In genomic region chr15:96709491-96710351, GRCm38 (mm10) we compare ENCODE assay signal across 8 mouse cellular contexts. TPM values are rescaled to one million over a fixed set of nuclear protein-coding genes. Genes with fewer than 3 reads are reported as not detected.
DNase-seq lines count a peak whose midpoint lies in the region; ATAC-seq and TF ChIP-seq lines count a peak whose summit lies in the region.

No protein-coding gene starts in this region.

- H3K36me3 ChIP-seq in ES-E14 (ENCODE audit: control insufficient read depth, insufficient read depth, low read length, poor library complexity, severe bottlenecking) = no peaks in the 10 kb centered on the region
- no peaks in the 10 kb centered on the region for H3K36me3 ChIP-seq in forebrain, embryonic 15.5 days
- no peaks in the 10 kb centered on the region for H3K36me3 ChIP-seq in lung, embryonic 14.5 days (ENCODE audit: insufficient read depth)
- H3K36me3 ChIP-seq in thymus, adult 2 months (ENCODE audit: control insufficient read depth, insufficient read depth, low read length) = no peaks in the 10 kb centered on the region

- no peak for TF ChIP-seq CTCF in layer of hippocampus, adult 2 months (conservative IDR thresholded peaks at IDR 0.05)
- TF ChIP-seq CTCF in lung, embryonic 14.5 days (IDR thresholded peaks at IDR 0.05; ENCODE audit: low read depth) = no peak
- no peak for TF ChIP-seq CTCF in olfactory bulb, adult 2 months (IDR thresholded peaks at IDR 0.05; ENCODE audit: insufficient read depth, low read depth, low read length)
- TF ChIP-seq CTCF in thymus, adult 2 months (IDR thresholded peaks at IDR 0.05; ENCODE audit: borderline replicate concordance, control insufficient read depth, extremely low read depth, insufficient read depth, low read length, poor library complexity) = peak; percentile 65

- intact Hi-C loops in heart, postnatal 36 days (cut with DNase I) = loop anchor here (2.0 kb wide), 1 partner anchor 19 kb away; no protein-coding TSS in a partner anchor

- in situ Hi-C loops in ES-E14 (cut with MboI; ENCODE audit: low sequenced_read_pairs in 2 of 2, unreplicated experiment in 2 of 2) = no loop called here

- DNase-seq in ES-E14 (ENCODE audit: low read depth, low spot score) = peak; percentile 94
- DNase-seq in cerebellum, adult 11-12 months = peak; percentile 98
- peak; percentile 99 for DNase-seq in heart, postnatal 36 days
- DNase-seq in layer of hippocampus, adult 2 months (ENCODE audit: low spot score in 2 of 2) = peak; percentile 98 to 99
- peak; percentile 99 for DNase-seq in lung, embryonic 14.5 days
- DNase-seq in thymus, adult 2 months = peak; percentile 99

- H3K9ac ChIP-seq in ES-E14 (ENCODE audit: insufficient read depth, low read depth, low read length, poor library complexity, severe bottlenecking) = peak overlapping the region; percentile 99
- peak overlapping the region; percentile 88 for H3K9ac ChIP-seq in forebrain, embryonic 15.5 days (replicated peaks)
- H3K9ac ChIP-seq in lung, embryonic 14.5 days = peak overlapping the region; percentile 90

- H3K4me1 ChIP-seq in ES-E14 (ENCODE audit: control insufficient read depth in 2 of 2, insufficient read depth in 2 of 2, low read length in 2 of 2, poor library complexity in 1 of 2) = peaks cover 11 to 14% of the 10 kb centered on the region in 2 experiments; a peak in 3 of 4 replicates
- H3K4me1 ChIP-seq in forebrain, embryonic 15.5 days = peaks cover 14% of the 10 kb centered on the region; the same call in 1 of the 2 replicates
- H3K4me1 ChIP-seq in lung, embryonic 14.5 days (ENCODE audit: insufficient read depth) = peaks cover 14% of the 10 kb centered on the region
- H3K4me1 ChIP-seq in olfactory bulb, adult 2 months (ENCODE audit: control insufficient read depth, insufficient read depth, low read length) = 0 out of 2 replicates have a peak, but pooled peaks cover 3% of the 10 kb centered on the region
- H3K4me1 ChIP-seq in thymus, adult 2 months (replicated peaks; ENCODE audit: control insufficient read depth, insufficient read depth, low read length) = peaks cover 13% of the 10 kb centered on the region

- peak; percentile 92 for ATAC-seq in forebrain, embryonic 15.5 days (replicated peaks)
- peak; percentile 93 for ATAC-seq in lung, embryonic 14.5 days (ENCODE audit: insufficient read depth)

- peak; percentile 81; the same call in 1 of the 2 replicates for TF ChIP-seq POLR2A in olfactory bulb, adult 2 months (IDR thresholded peaks at IDR 0.05; ENCODE audit: insufficient read depth, low read depth, low read length)
- peak; percentile 71 for TF ChIP-seq POLR2A in thymus, adult 2 months (IDR thresholded peaks at IDR 0.05; ENCODE audit: control insufficient read depth, extremely low read depth, insufficient read depth, low read length, poor library complexity)

- H3K9me3 ChIP-seq in ES-E14 (ENCODE audit: control insufficient read depth, insufficient read depth, low read depth, low read length) = no peaks in the 10 kb centered on the region
- H3K9me3 ChIP-seq in forebrain, embryonic 15.5 days = no peaks in the 10 kb centered on the region
- no peaks in the 10 kb centered on the region for H3K9me3 ChIP-seq in lung, embryonic 14.5 days (ENCODE audit: low read depth, low read length)

- H3K27ac ChIP-seq in ES-E14 (ENCODE audit: insufficient read depth, low read depth, low read length, poor library complexity, severe bottlenecking) = peak overlapping the region; percentile 93
- H3K27ac ChIP-seq in forebrain, embryonic 15.5 days (replicated peaks) = peak overlapping the region; percentile 99
- peak overlapping the region; percentile 97 for H3K27ac ChIP-seq in layer of hippocampus, adult 2 months
- peak overlapping the region; percentile 99 for H3K27ac ChIP-seq in lung, embryonic 14.5 days (ENCODE audit: low read depth)
- H3K27ac ChIP-seq in olfactory bulb, adult 2 months (ENCODE audit: insufficient read depth, low read depth, low read length) = peak overlapping the region; percentile 95
- H3K27ac ChIP-seq in thymus, adult 2 months (ENCODE audit: control insufficient read depth, insufficient read depth, low read length) = peak overlapping the region; percentile 87

- peak overlapping the region; percentile 67 to 91 for H3K4me3 ChIP-seq in ES-E14 (ENCODE audit: insufficient read depth in 1 of 2, low read depth in 1 of 2, low read length in 2 of 2, poor library complexity in 1 of 2, severe bottlenecking in 1 of 2)
- H3K4me3 ChIP-seq in forebrain, embryonic 15.5 days = peak overlapping the region; percentile 74
- H3K4me3 ChIP-seq in layer of hippocampus, adult 2 months = peak overlapping the region; percentile 72
- peak overlapping the region; percentile 53 for H3K4me3 ChIP-seq in lung, embryonic 14.5 days (ENCODE audit: low read depth, low read length)
- peak overlapping the region; percentile 89 for H3K4me3 ChIP-seq in olfactory bulb, adult 2 months (ENCODE audit: insufficient read depth, low read depth, low read length)
- H3K4me3 ChIP-seq in thymus, adult 2 months (ENCODE audit: control insufficient read depth, insufficient read depth, low read length) = peak overlapping the region; percentile 67

- H3K4me2 ChIP-seq in forebrain, embryonic 15.5 days (replicated peaks) = peak overlapping the region; percentile 81
- peak overlapping the region; percentile 93 for H3K4me2 ChIP-seq in lung, embryonic 14.5 days

- H3K27me3 ChIP-seq in forebrain, embryonic 15.5 days = no peaks in the 10 kb centered on the region
- H3K27me3 ChIP-seq in lung, embryonic 14.5 days (ENCODE audit: insufficient read depth, low read length) = no peaks in the 10 kb centered on the region
- no peaks in the 10 kb centered on the region for H3K27me3 ChIP-seq in thymus, adult 2 months (ENCODE audit: control insufficient read depth, insufficient read depth, low read length)

- under 1% methylated on average over 75 of the region's 80 CpGs for WGBS in forebrain, embryonic 15.5 days
- under 1% methylated on average over 73 of the region's 80 CpGs for WGBS in lung, embryonic 14.5 days
- WGBS in olfactory bulb, adult 2 months = under 1% methylated on average over 78 of the region's 80 CpGs
- WGBS in thymus, adult 2 months = under 1% methylated on average over 79 of the region's 80 CpGs

TF ChIP-seq in ES-E14, 5 proteins besides CTCF, POLR2A, EP300 and RAD21:
- TF ChIP-seq CHD2 (IDR thresholded peaks at IDR 0.05; ENCODE audit: low read depth, low read length) (no peak), ZC3H11A (IDR thresholded peaks at IDR 0.05; ENCODE audit: borderline replicate concordance, low read depth, low read length) (no peak), MAFK (IDR thresholded peaks at IDR 0.05; ENCODE audit: insufficient read depth, low read depth, low read length) (0 out of 2 replicates have a peak, but pooled peaks have one; percentile 6), HCFC1 (IDR thresholded peaks at IDR 0.05; ENCODE audit: borderline replicate concordance, insufficient read depth, low read length) (peak; percentile 28; the same call in 1 of the 2 replicates)
TF ChIP-seq in ES-E14: peak in this region for 2.

RNA-seq across cellular contexts. Expression of gene Slc38a2, which starts 10.2 kb away (rescaled TPM):
- total RNA-seq in ES-E14 (2012; rRNA removed) = 262 and 326 TPM in 2 replicates
- polyA plus RNA-seq in forebrain, embryonic 15.5 days (2015; fragmentation: Nextera tagmentation; extraction: Ambion mirVana) = 156 and 157 TPM in 2 replicates
- 100 to 1,000 TPM; 173 to 251 TPM for total RNA-seq in heart, postnatal 36 days (2021)
- total RNA-seq in layer of hippocampus, adult 2 months (2021) = 10 to 100 TPM; 73.5 to 78.1 TPM
- polyA plus RNA-seq in lung, embryonic 14.5 days (2014; fragmentation: Nextera tagmentation; extraction: Ambion mirVana) = 174 and 182 TPM in 2 replicates
- 275 TPM in 1 of 2 replicates, not detected in the other for polyA plus RNA-seq in olfactory bulb, adult 2 months (2012; ENCODE audit: insufficient read depth, insufficient read length, low replicate concordance, missing spikeins)
- 105 and 110 TPM in 2 replicates for polyA plus RNA-seq in thymus, adult 2 months (2012; rRNA removed)

Comparison
In these comparisons a context has a peak if more than half of its experiments do, and no peak if none do; other contexts are left out.
1. Peak in every context shown above with its lines: DNase-seq, ATAC-seq, H3K4me3 ChIP-seq and H3K27ac ChIP-seq.